20 mouse cellular contexts compared by ENCODE assay signal in the genomic region with DNA sequence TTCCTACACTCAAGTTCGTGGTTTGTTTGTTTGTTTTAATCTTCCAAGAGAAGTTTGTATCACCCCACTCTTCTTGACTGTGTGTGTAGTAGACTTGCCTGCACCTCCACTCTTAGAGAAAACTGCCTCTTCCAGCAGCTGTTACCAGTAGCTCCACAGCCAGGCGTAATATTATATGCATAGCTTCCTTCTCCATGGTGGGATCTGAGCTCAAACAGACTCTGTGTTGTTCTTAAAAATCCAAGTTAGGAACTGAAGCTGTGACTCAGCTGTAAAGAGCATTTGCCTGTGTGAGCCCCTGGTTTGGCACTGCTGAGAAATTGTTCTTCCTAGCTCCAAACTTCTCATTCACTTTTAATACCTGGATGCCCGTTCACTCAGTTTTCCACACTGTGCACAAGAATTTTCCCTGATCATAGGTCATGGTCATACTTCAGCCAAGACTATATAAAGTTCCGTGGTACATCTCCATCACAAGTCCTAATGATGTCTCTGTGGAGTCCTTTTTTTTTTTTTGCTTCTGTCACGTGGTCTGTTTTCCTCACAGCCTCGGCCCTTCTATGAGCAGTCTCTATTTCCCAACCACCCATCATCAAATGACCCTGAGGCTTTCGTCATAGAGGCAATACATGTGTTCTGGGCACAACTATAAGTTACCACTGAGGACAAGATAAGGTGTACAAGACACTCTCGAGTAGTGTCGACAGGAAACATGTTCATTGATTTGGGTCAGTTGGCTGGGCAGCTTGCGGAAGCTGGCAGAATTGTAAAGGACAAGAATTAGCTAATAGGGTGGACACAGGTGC. TPM values are rescaled to one million over a fixed set of nuclear protein-coding genes. Genes with fewer than 3 reads are reported as not detected.
DNase-seq lines count a peak whose midpoint lies in the region; ATAC-seq and TF ChIP-seq lines count a peak whose summit lies in the region.
"Had no signal": no experiment of that assay in that cellular context is flagged by ENCODE, and none has a peak within 500 bp of the region (broad histone marks: within the 10 kb centered on the region; RNA-seq: fewer than 3 reads in every experiment).

No protein-coding gene starts in this region.

- no peak for TF ChIP-seq CTCF in kidney, postnatal 0 days (IDR thresholded peaks at IDR 0.05; ENCODE audit: low read depth)
- TF ChIP-seq CTCF in stomach, postnatal 0 days (IDR thresholded peaks at IDR 0.05; ENCODE audit: low read depth) = no peak

- ATAC-seq in kidney, postnatal 0 days (replicated peaks; ENCODE audit: low FRiP score, low read depth) = 0 out of 2 replicates have a peak, but pooled peaks have one; percentile 13
- no peak for ATAC-seq in stomach, postnatal 0 days (ENCODE audit: low FRiP score, low TSS enrichment)
- ATAC-seq in hindbrain, embryonic 13.5 days (ENCODE audit: low FRiP score) = no peak
- ATAC-seq: forebrain, embryonic 15.5 days; hindbrain, postnatal 0 days had no signal

- H3K79me2 ChIP-seq in macrophage (ENCODE audit: inconsistent target) = no peaks in the 10 kb centered on the region

- no peak overlapping the region for H3K4me3 ChIP-seq in kidney, postnatal 0 days (replicated peaks; ENCODE audit: low read depth, low read length)
- no peak overlapping the region for H3K4me3 ChIP-seq in macrophage (ENCODE audit: inconsistent target)
- no peak overlapping the region for H3K4me3 ChIP-seq in stomach, postnatal 0 days (ENCODE audit: low read depth, low read length)
- no peak overlapping the region for H3K4me3 ChIP-seq in hindbrain, embryonic 13.5 days
- H3K4me3 ChIP-seq: erythroblast, embryonic 14.5 days; forebrain, embryonic 15.5 days; heart, embryonic 10.5 days; midbrain, embryonic 10.5 days; neural tube, embryonic 15.5 days had no signal

- no peaks in the 10 kb centered on the region for H3K27me3 ChIP-seq in kidney, postnatal 0 days (ENCODE audit: insufficient read depth, low read length)
- no peaks in the 10 kb centered on the region for H3K27me3 ChIP-seq in stomach, postnatal 0 days (ENCODE audit: control insufficient read depth, insufficient read depth, low read length)
- H3K27me3 ChIP-seq in hindbrain, embryonic 13.5 days = no peaks in the 10 kb centered on the region
- H3K27me3 ChIP-seq: forebrain, embryonic 15.5 days; neural tube, embryonic 15.5 days had no signal

- peak overlapping the region; percentile 76 for H3K27ac ChIP-seq in kidney, postnatal 0 days
- H3K27ac ChIP-seq in macrophage = peak overlapping the region; percentile 77; the same call in 1 of the 2 replicates
- peak overlapping the region; percentile 92; the same call in 1 of the 2 replicates for H3K27ac ChIP-seq in stomach, postnatal 0 days (replicated peaks)
- no peak overlapping the region for H3K27ac ChIP-seq in hindbrain, embryonic 13.5 days
- H3K27ac ChIP-seq: forebrain, embryonic 15.5 days; heart, embryonic 10.5 days; hindbrain, postnatal 0 days; midbrain, embryonic 10.5 days; neural tube, embryonic 15.5 days had no signal

- H3K36me3 ChIP-seq in kidney, postnatal 0 days (ENCODE audit: insufficient read depth, low read length) = no peaks in the 10 kb centered on the region
- no peaks in the 10 kb centered on the region for H3K36me3 ChIP-seq in macrophage (ENCODE audit: inconsistent target)
- H3K36me3 ChIP-seq in stomach, postnatal 0 days (ENCODE audit: control insufficient read depth, insufficient read depth, low read length) = no peaks in the 10 kb centered on the region
- no peaks in the 10 kb centered on the region for H3K36me3 ChIP-seq in hindbrain, embryonic 13.5 days
- H3K36me3 ChIP-seq: forebrain, embryonic 15.5 days; heart, embryonic 10.5 days; midbrain, embryonic 10.5 days; neural tube, embryonic 15.5 days had no signal

- TF ChIP-seq EP300 in stomach, postnatal 0 days (optimal IDR thresholded peaks at IDR 0.05) = no peak

- 58% methylated on average over 10 of the region's 10 CpGs for WGBS in kidney, postnatal 0 days
- 54% methylated on average over 9 of the region's 10 CpGs for WGBS in macrophage (ENCODE audit: missing documents)
- 71% methylated on average over 10 of the region's 10 CpGs for WGBS in stomach, postnatal 0 days
- 89% methylated on average over 10 of the region's 10 CpGs for WGBS in hindbrain, embryonic 13.5 days

- no peaks in the 10 kb centered on the region for H3K9me3 ChIP-seq in kidney, postnatal 0 days (replicated peaks; ENCODE audit: low read length)
- H3K9me3 ChIP-seq in stomach, postnatal 0 days (ENCODE audit: control insufficient read depth, low read length) = no peaks in the 10 kb centered on the region
- no peaks in the 10 kb centered on the region for H3K9me3 ChIP-seq in hindbrain, embryonic 13.5 days
- H3K9me3 ChIP-seq: forebrain, embryonic 15.5 days; heart, embryonic 10.5 days; midbrain, embryonic 10.5 days; neural tube, embryonic 15.5 days had no signal

- H3K4me2 ChIP-seq in kidney, postnatal 0 days (ENCODE audit: low read length) = no peak overlapping the region
- H3K4me2 ChIP-seq in stomach, postnatal 0 days (replicated peaks; ENCODE audit: low read depth) = no peak overlapping the region
- no peak overlapping the region for H3K4me2 ChIP-seq in hindbrain, embryonic 13.5 days
- H3K4me2 ChIP-seq: forebrain, embryonic 15.5 days; neural tube, embryonic 15.5 days had no signal

- no peak overlapping the region for H3K9ac ChIP-seq in kidney, postnatal 0 days (ENCODE audit: low read depth, low read length)
- H3K9ac ChIP-seq in stomach, postnatal 0 days (ENCODE audit: low read length) = no peak overlapping the region
- no peak overlapping the region for H3K9ac ChIP-seq in hindbrain, embryonic 13.5 days
- H3K9ac ChIP-seq: forebrain, embryonic 15.5 days; neural tube, embryonic 15.5 days had no signal

- peaks cover 16% of the 10 kb centered on the region for H3K4me1 ChIP-seq in kidney, postnatal 0 days (replicated peaks; ENCODE audit: insufficient read depth, low read length)
- H3K4me1 ChIP-seq in stomach, postnatal 0 days (replicated peaks; ENCODE audit: control insufficient read depth, insufficient read depth) = 0 out of 2 replicates have a peak, but pooled peaks cover 2% of the 10 kb centered on the region
- H3K4me1 ChIP-seq in hindbrain, embryonic 13.5 days (replicated peaks) = no peaks in the 10 kb centered on the region
- H3K4me1 ChIP-seq: forebrain, embryonic 15.5 days; neural tube, embryonic 15.5 days had no signal

- DNase-seq in kidney, postnatal 0 days (ENCODE audit: low spot score) = no peak
- DNase-seq in kidney, postnatal 14 days = no peak
- DNase-seq in lung, postnatal 36 days = peak; percentile 33
- no peak for DNase-seq in lung, postnatal 4 days
- DNase-seq in stomach, postnatal 0 days (ENCODE audit: low spot score) = no peak
- no peak for DNase-seq in cerebellum, postnatal 10 days
- DNase-seq: adrenal gland, postnatal 10 days; cerebellum, adult 8-10 months; embryo, embryonic 11 days; gastrocnemius, postnatal 10 days; heart, postnatal 14 days; spleen, adult 18-20 months had no signal

RNA-seq across cellular contexts. Expression of gene 0610040J01Rik, which starts 16.4 kb away (rescaled TPM):
- polyA plus RNA-seq in kidney, postnatal 0 days (2015; fragmentation: Nextera tagmentation; extraction: Ambion mirVana) = 53.4 and 59.8 TPM in 2 replicates
- total RNA-seq in macrophage (2018; cell fraction: chromatin; rRNA removed) = 1 to 10 TPM in 2 of 26 experiments, under 1 TPM in 5, not detected in 19; 0.38 to 1.6 (median 0.80) TPM
- total RNA-seq in macrophage (2018; cell fraction: cytosol; rRNA removed) = 1 to 10 TPM in 11 of 26 experiments, under 1 TPM in 15; 0.33 to 1.8 (median 0.78) TPM
- 1 to 10 TPM in 6 of 26 experiments, under 1 TPM in 11, not detected in 9; 0.22 to 2.3 (median 0.48) TPM for total RNA-seq in macrophage (2018; cell fraction: nucleus; rRNA removed)
- polyA plus RNA-seq in macrophage (2018) = 0.40 to 1.9 TPM (median 1.1 TPM) in 3 replicates
- polyA plus RNA-seq in stomach, postnatal 0 days (2015; fragmentation: Nextera tagmentation; extraction: Ambion mirVana) = 53.8 and 56.2 TPM in 2 replicates
- polyA plus RNA-seq in hindbrain, embryonic 13.5 days (2015; fragmentation: Nextera tagmentation; extraction: Ambion mirVana) = 3.8 and 3.9 TPM in 2 replicates

Comparison
In these comparisons a context has a peak if more than half of its experiments do, and no peak if none do; other contexts are left out.
1. RNA of gene 0610040J01Rik, which starts 16.4 kb away (polyA plus RNA-seq): 53.8 to 56.2 TPM in stomach, postnatal 0 days and 53.4 to 59.8 TPM in kidney, postnatal 0 days; 3.8 to 3.9 TPM in hindbrain, embryonic 13.5 days and 0.40 to 1.9 TPM in macrophage; every median in the first group is over 10 times any median in the second.